Mouse (Mus musculus) thymus, postnatal 25 days (tissue): ENCODE data around the gene Ttc7b.

Experiments used
- DNase-seq: peaks from one replicate; pipeline ENCODE4 v3.0.0; 2022

The Ttc7b gene

DNA sequence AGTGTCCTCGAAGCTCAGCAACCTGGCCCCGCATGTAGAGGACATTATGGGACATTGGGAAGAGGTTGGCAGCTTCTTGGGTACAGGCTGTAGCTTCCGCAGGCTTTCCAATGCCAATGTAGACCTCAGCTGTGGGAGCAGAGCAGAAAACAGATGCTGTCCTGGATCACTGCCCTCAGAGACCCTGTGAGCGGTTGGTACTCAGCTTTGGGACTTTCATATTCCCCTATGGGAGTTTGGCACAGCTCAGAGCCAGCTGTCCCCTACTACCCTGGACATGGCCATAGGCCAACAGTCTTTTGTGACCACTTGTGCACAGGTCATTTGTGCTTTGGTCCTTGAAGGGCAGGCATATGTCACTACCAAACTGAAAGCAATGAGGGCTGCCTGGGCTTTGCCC is 195.0 kb downstream of the Ttc7b start:
- no peak for DNase-seq

DNA sequence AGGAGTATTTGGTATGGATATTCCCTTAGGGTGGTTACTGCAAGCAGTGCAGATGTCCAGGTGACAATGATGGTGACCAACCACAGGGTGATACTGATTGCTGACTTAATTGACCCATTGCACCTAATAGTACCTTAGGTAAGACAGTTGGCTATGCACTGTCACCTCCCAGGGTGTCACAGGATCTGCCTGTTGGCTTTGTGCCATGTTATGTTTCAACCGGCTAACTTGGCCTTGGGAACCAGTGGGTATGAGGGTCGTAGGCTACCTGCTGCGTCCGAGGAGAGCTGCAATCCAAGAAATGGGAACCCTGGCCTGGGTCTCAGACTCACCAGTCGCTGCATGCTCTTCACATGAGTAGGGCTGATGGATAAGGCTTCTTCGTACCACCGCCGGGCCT is 195.4 kb downstream of the Ttc7b start:
- no peak for DNase-seq

DNA sequence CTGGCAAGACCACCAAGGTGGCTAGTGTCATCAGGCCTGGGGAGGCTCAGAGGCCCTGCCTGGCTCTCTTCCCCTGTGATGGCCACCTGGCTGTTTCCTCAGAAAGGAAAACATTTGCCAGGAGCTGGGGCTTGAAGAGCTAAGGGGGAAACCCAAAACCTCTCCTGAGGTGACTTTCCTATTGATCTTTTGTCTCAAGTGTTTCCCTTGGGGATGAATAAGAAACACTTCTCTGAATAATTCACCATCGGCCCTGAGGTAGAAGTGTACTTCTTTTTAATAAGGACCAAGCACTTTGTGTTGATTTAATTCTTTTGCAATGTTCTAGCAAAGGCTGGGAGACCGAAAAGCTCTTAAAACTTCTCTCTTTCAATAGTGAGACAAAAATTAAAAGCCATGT is 197.0 kb downstream of the Ttc7b start:
- no peak for DNase-seq

DNA sequence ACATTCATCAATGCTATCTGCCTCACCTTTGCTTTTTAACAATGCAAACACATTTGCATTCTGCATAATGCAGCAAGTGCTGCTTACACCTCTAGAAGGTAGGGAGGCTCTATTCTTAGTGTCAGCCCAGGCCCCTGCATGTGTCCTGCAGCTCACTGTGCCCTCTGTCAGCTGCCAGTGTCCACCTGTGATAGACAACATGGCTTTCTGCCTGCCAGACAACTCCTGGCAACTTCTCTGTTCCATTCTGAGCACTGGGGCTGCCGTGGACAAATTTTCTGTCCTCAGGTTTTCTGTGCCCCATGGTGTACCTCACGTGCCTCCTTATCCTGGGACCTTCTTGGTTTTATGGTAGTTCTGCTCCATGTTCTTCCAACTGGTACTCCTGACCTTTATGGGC is 198.4 kb downstream of the Ttc7b start:
- no peak for DNase-seq

DNA sequence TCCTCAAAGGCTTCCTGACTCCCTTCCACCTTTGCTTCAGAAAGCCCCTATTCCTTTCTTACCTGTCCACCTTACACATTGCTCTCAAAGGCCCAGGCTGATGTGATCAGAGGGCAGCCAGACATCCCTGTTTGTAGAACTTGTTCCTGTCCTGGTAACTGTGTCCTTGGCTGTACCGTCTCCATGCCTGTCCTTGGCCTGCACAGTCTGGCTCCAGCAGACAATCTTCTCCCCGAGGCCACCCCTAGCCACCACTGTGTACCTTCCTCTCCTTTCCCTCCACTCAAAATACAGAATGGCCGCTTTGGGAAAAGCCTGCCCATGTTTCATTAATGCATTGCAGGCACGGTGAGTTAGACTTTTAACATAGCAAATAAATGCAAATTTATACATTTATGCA is 199.1 kb downstream of the Ttc7b start:
- no peak for DNase-seq

DNA sequence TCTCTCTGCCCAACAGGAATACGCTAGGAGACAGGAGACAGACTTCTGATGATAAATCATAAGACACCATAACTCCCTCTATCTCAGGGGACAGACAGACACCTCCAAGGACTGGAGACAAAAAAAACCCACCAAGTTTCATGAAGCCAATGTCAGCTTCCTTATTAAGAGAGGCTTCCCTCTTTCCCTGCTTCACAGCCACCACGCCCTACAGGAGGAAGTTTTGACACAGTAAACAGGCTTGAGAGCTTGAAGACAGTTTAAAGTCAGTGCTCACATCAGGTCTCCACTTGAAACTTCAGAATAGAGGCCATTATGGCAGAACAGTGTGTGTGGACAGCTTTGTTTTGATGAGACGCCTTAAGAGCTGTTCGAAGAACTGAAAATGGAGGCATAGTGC is 200.9 kb downstream of the Ttc7b start:
- DNase-seq, result no peak

DNA sequence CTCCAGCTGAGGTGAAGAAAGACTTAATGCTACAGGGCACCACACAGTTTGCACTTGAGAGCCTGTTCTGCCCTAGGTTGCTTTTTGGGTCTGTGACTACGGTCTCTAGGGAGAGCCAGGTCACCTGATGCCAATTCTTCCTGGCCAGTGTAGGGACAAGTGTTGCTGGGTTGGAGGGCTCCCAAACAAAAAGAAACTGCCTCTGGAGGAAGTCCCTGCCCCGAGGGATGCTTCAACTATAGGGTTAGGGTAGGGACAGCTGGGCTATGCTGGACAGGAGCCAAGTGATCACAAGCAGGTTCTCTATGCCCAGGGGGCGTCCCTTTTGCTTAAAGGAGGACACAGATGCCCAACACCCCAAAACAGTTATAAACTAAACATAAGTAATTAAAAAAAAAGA is 202.7 kb downstream of the Ttc7b start:
- DNase-seq, result no peak

DNA sequence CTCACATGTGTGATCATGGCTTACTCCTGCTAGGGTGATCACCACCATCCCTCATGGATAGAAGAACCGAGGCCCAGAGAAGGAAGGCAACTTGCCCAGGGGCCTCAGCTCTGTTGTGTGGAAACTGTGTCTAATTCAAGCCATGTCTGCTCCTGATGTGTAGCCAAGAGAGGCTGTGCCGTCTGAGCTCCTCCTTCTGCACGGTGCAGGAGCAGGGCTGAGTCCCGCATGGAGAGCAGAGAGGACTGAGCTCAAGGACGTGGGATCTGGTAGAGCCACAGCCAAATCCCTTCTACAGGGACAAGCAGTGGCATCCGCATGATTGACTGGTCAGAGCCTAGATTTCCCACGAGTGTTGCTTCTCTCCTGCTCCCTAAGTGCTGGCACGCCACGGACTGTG is 204.5 kb downstream of the Ttc7b start:
- DNase-seq, result no peak

DNA sequence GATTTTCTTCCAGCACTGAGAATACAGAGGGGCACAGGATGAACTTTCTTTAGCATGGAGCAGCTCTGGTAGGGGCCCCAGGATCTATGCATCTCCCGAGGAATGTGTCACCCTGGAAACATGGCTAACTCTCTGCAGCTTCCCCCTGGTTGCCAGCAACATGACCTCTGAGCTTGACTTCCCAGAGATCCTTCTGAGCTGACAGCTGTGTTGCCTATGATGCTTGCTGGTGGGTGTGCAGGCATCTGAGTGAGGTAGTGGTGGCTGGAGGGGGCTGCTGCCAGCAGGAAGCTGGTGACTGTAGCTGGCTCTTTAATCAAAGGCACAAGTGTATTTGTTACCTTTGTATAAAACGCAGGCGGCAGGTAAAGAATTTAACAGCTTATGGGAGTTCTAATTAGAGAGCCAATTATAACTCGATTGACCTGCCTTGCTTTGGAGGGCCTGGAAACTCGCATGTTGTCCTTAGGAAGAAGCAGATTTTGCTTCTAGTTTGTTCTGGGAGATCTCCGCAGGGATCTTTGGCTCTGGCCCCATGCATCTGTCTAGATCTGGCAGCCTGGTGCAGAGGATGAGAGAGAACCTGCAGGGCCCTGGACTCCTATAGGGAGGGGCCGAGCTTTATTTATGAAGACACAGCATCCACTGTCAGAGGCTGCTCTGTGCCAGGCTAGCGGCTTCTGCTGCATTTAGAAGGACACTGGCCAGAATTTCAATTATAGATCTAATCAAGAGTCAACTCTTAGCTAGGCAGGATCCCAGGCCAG is 205.3 kb downstream of the Ttc7b start:
- no peak for DNase-seq

DNA sequence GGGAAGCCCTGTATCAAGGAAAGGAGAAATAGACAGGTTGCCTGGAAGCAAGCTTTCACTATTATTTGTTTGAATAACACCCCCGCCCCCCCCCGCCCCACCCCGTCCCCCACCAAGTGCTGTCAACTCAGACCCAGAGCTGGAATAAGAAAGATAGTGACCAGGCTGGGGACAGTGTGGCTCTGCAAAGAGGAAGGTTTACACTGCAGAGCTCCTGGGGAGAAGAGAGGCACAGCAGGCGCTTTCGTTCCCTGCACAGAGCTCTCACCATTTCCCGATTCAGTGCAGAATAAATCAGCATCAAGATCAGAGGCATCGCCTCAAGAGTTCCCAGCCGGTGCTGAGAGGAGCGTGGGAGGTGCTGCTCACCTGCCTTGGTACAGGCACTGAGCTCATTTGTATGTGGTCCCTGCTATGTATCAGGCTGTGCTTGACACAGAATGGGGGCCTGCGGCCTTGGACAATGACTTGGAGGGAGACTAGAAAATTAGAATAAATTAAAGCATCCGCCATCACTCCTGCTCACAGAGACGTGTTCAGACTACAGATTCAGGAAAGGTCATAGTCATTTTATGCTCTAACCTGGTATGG is 206.7 kb downstream of the Ttc7b start:
- DNase-seq, result no peak

DNA sequence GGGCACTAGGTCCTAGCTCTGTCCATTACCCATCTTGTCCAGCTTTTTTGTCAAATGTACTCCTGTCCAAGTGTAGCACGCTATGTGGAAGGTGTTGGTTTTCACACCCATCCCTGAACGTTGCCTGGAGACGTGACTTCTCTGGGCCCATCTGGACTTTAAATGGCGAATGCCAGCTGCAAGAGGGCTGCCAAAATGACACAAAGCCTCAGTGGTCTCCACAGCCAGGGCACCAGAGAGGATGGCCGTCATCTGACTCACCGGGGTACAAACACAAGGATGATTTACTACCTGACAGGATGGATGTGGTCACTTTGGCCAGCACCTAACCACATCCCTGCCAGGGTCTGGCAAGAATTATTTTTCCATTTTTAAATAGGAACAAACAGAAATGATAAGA is 207.4 kb downstream of the Ttc7b start:
- DNase-seq, result no peak

DNA sequence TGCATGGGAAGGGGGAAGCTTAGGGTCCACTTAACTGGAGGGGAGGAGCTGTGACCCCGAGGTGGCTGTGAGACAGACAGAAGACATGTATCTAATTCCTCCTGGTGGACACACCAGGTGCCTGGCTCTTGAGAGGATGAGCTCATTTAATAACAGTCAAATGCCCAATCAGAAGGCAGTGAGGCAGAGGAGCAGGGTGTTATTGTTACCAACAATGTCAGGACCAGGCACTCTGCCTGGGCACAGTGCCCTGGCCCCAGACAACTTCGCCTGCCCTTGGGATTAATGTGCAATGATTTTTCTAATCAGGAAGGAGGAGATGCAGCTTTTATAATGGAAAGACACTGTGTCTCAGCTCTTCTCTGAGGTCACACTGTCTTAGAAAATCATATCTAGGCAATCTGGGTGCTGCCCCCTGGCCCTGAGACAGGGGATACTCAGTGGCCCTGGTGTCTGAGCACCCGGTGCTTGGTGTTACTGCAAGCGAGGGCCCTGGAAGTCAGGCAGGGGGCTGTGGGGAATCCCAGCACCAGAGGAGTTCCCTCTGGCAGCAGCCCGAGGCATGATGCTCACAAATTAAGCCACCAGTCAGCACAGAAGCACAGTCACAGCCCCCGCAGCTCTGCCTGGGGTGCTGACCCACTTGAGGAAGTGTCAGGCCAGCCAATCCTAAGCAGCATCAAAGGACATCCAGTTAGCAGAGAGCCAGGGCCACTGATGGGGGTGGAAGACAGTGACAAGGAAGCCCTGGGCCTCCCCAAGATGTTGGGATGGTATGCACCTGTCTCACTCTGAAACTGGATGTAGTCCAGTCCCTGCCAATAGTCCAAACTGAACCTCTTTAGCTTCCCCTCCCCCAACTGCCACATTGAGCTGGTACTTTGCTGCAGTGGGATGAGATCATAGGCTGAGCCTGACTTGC is 209.9 kb downstream of the Ttc7b start:
- no peak for DNase-seq

DNA sequence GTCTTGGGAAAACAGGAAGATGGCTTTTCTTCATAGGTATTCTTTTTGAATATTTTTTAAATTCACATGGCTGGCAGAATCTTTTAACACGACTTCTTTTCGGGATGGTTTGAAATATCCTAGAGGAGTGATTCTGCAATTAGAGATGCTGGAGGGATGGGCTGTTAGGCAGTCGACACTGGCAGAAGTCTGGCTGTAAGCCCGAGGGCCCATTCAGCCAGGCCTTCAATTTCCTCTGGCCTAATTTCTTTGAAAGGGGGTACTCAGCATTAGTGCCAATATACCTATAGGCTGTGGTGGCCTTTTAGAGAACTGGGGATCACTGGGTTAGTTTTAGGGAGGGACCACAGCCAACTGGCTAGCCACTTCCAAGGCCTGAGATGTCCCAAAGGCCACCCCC is 211.4 kb downstream of the Ttc7b start:
- no peak for DNase-seq

DNA sequence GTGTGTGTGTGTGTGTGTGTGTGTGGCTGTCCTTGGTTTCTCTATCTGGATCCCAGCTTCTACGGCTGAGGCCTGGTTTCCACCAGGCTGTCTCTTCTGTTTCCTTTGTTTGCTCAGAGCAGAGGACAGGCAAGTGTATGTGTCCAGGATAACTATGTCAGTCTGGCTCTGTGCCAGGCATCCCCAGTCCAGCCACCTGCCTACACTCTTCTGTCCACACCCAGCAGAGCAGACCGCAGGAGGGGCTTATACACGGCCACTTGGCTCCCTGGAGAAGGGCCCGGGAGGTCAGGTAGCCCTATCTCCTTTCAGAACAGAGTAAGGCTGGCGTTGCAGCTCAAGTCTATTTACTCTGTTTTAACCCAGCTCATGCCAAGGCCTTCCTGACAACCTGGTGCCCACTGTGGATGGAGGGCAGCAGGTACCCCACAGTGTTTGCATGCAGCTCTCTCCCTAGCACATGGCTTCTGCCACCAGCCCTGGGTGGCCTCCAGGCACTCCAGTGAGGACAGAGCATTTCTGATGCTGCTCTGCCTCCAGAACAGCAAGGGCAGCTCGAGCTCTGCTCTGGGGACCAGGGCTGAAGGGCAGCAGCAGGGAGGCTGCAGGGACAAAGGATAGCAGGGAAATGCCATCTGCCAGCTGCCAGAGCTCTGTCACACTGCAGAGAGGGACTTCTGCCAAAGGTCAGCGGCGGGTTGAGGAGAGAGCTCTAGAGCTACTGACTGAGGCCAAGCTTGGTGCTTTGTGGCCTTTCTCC is 212.9 kb downstream of the Ttc7b start:
- DNase-seq, result no peak

DNA sequence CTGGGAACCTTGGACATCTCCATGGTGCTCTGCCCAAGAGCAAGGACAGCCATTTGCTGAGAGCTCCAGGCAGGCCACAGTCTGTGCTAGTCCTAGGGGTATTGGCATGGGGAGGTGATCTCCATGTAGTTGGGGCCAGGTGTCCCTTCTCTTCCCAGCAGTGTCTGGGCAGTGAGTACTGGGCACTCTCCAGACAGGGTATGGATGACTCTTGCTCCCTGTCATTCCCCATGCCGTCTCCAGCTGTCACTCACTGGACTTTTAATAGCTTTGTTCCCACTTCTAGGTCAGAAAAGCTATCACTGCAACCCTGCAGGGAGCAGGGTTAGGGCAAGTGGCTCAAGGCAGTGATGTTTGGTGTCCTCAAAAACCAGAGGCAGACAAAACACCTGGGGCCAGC is 214.3 kb downstream of the Ttc7b start:
- DNase-seq, result no peak

DNA sequence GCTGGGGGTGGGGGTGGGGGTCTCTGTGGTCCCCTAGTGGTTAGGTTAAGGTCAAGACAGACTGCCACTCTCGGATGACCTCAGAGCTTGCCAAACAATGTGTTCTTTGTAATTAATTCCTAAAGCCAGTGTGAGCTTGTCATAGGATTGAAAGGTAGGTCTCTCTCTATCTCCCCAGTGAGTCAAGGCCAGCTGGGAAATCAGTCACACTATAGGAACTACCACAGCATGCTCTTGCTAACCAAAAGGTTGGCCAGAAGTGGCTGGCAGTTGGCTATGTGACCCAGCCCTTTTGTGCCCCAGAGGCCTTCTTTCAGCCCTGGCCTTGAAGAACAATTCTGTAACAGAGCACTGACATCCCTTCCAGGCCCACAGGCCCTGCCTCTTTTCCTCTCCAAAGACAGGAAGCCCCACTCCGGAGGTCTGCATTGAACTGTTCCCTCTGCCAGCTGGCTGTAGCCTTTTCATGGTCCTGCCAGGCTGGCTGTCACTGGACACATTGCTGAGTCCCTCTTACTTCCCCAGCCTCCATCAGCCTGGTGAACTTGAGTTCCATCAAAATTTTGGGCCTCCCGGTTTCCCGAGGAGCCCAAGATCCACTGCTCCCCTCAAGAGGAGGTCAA is 215.5 kb downstream of the Ttc7b start:
- no peak for DNase-seq

DNA sequence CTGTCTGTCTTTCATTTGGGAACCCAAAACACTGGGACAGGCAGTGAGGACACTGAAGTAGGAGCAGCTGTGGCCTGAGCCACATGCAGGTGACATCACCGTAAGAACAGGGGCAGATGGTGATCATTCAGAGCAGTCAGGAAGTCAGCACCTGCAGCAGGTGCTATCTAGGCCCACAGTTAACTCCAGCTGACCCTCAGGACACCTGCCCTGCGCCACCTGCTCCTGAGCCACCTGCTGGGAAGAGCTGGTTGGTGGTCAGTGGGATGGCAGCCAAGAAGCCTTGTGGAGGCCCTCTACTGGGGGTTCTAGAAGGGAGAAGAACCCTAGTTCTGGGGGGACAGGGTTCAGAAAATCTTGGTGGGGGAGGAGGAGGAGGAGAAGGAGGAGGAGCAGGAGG is 216.3 kb downstream of the Ttc7b start:
- DNase-seq, result no peak

DNA sequence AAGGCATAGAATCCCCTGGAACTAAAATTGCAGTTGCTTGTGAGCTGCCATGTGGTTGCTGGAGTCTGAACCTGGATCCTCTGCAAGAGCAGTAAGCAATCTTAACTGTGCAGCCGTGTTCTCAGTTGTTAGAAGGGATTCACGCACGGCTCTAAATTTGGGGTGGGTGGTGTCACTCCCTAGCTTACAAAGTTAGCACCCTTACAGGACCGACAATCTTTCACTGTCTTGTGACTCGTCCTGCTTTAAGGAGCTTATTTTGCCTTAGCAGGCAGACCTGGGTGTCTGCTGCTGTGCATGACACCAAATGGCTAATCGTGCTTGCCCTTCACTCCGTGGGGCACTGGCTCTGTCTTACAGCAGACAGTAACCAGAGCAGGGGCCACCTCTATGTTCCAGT is 217.5 kb downstream of the Ttc7b start:
- DNase-seq, result no peak

DNA sequence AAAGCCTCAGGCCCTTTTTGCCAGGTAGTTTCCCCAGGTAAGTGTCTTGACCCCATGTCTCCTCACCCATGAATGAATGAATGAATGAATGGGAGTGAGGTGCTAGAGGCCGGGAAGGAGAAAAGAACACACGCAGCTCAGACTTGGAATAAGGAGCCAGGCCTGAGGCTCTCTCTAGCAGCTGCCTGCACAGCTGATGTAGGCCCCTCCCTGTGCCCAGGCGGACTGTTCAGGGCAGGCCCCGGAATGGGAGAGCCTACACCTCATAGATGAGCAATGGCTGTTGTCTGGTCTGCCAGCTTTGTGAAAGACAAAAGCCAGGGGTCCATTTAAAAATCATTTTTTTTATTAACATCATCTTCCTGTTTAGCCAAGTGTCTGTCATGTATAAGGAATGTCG is 220.2 kb downstream of the Ttc7b start:
- no peak for DNase-seq

DNA sequence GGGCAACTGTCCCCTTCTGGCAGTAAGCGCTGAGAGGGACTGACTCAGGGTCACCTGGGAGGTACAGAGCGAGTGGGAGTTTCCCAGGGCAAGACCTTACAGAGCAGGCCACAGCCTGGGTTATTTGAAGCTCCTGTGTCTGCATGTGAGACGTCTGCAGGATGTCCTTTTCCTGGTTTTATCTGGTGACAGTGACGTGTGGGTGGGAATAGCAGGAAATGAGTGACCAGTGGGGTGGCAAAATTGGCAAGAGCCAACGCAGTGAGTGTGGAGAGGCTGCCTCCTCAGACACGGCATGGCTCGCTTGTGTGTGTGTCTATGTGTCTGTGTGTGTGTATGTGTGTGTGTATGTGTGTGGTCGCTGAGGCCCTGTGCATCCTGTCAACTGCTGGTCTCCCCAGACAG is 221.3 kb downstream of the Ttc7b start:
- DNase-seq, result no peak

DNA sequence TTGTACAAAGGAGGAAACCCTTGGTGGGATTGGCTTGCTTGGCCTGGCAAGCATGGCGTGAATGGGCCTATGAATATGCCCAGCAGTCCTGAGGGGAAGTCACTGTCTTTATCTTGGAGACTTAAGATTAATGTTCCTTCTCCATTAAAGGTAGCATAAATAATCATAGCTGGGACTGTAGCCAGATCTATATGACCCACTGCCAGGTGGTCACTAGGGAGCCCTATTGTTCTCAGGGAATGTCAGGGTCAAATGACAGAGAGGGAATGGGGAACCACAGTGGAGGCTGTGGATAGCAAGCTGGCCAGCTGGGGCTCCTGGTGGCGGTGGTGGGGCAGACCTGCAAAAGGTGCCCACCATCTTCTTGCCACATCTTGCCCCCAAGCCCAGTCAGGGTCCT is 221.8 kb downstream of the Ttc7b start:
- no peak for DNase-seq

DNA sequence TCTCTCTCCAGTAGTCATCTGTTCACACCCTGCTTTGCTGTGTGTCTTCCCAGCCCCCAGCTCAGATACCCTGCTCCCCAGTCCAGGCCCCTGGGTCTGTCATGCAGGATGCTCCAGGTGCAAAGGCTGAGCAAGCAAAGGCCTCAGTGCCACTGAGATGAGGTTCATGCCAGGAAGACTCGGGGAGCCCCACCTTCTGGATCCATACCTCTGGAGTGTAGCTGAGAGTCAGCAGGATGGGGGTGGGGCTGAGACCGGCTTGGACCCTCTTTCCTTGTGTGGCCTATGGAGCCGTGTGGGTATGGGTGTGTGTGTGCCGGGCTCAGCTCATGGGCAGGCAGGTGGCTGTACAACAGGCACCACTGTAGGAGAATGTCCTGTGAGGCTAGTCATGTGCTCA is 222.7 kb downstream of the Ttc7b start:
- no peak for DNase-seq

DNA sequence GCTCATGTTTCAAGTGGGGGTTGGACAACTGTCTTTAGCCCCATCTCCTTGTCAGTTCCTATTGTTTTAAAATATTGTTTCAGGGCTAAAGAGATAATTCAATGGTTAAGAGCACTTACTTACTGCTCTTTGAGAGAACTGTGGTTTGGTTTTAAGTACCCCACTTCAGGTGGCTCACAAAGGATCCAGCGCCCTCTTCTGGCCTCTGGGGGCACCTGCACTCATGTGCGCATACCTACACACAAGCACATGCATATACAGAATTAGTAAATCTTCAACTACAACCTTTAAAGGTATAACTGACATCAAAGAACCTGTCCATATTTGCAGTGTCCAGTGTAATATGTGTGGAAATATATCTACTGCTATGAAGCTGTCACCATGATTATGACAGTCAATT is 226.2 kb downstream of the Ttc7b start:
- no peak for DNase-seq
